Mouse (Mus musculus) embryonic facial prominence, embryonic 15.5 days (tissue): ENCODE data around the gene Macf1. TPM values are rescaled to one million over a fixed set of nuclear protein-coding genes. Genes with fewer than 3 reads are reported as not detected.
A peak's percentile ranks its signal among the peaks of the same experiment; 100 is the strongest.

Experiments used
- ATAC-seq: fragments of 200-750 bp; cut with Nextera tagmentation; 2 replicates; pipeline ENCODE4 v1.8.0; 2017; ENCODE audit warnings: low read depth, moderate TSS enrichment; ENCODE audit not compliant: insufficient number of reproducible peaks, low FRiP score, low TSS enrichment
- H3K27ac ChIP-seq: fragments of 300-500 bp; sonication (generic); replicated peaks from 2 replicates; pipeline ENCODE4 v1.5.1; 2015; ENCODE audit warnings: mild to moderate bottlenecking, inconsistent platforms
- H3K27me3 ChIP-seq: fragments of 300-500 bp; sonication (generic); 2 replicates; pipeline ENCODE4 v1.6.1; 2015; ENCODE audit warnings: inconsistent platforms
- H3K36me3 ChIP-seq: fragments of 300-500 bp; sonication (generic); 2 replicates; pipeline ENCODE4 v1.6.1; 2015; ENCODE audit warnings: mild to moderate bottlenecking, inconsistent platforms
- H3K4me1 ChIP-seq: fragments of 300-500 bp; sonication (generic); 2 replicates; pipeline ENCODE4 v1.6.1; 2015; ENCODE audit warnings: inconsistent platforms
- H3K4me2 ChIP-seq: fragments of 300-500 bp; sonication (generic); replicated peaks from 2 replicates; pipeline ENCODE4 v1.6.1; 2015; ENCODE audit warnings: mild to moderate bottlenecking, inconsistent platforms
- H3K4me3 ChIP-seq: fragments of 300-500 bp; sonication (generic); replicated peaks from 2 replicates; pipeline ENCODE4 v1.5.1; 2015; ENCODE audit warnings: mild to moderate bottlenecking, inconsistent platforms
- H3K9ac ChIP-seq: fragments of 300-500 bp; sonication (generic); 2 replicates; pipeline ENCODE4 v1.6.1; 2015; ENCODE audit warnings: inconsistent platforms
- H3K9me3 ChIP-seq: fragments of 300-500 bp; sonication (generic); replicated peaks from 2 replicates; pipeline ENCODE4 v1.6.1; 2016; ENCODE audit warnings: inconsistent platforms
- WGBS: fragments of 180-500 bp; shearing (Covaris S2); methylation state at CpG from one replicate; pipeline ENCODE4 v1.1.7; 2015; 5-methylcytosine and 5-hydroxymethylcytosine counted together
- polyA plus RNA-seq: library from polyadenylated mRNA; unstranded; fragments of >200 nt; fragmentation: Nextera tagmentation; extraction: Ambion mirVana; gene quantifications from 2 replicates; pipeline ENCODE4 v1.2.1, GENCODE M21; 2015

The Macf1 gene
- polyA plus RNA-seq, 1 experiment from 2014 or later: 42.5 TPM

- Histone ChIP-seq H3K9me3 (no peaks in the 10 kb centered on the region), H3K27ac (no peak overlapping the region), H3K36me3 (peaks cover 39% of the 10 kb centered on the region), H3K4me2 (no peak overlapping the region), H3K4me3 (no peak overlapping the region), H3K4me1 (no peaks in the 10 kb centered on the region), H3K27me3 (no peaks in the 10 kb centered on the region), H3K9ac (no peak overlapping the region)
- ATAC-seq: no peak
- 48% methylated on average over 5 of the region's 5 CpGs for WGBS
Observed at GRCm38 (mm10) chr4:123438414-123438813, 245.7 kb downstream of the Macf1 start.

DNA sequence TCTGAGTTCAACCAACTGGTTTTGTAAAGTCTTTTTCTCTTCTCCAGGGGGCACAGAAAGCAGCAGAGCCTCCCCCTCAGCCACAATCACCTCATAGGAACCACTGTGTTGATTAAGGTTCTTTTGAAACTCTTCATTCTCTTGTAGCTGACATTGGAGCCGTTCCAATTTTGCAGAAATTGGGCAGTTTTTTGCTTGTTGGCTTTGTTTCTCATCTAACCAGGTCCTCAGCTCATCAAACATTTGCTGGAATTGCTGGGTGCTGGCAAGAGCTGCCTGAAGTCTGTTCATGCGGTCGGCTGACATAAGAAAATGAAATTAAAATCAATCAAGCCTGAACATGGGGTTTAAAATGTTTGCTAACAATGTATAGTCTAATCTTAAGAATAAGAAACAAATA lies 251.0 kb downstream of the Macf1 start:
- no peak overlapping the region for H3K4me2 ChIP-seq
- no peak overlapping the region for H3K9ac ChIP-seq
- WGBS: 85% methylated on average over 3 of the region's 3 CpGs
- no peaks in the 10 kb centered on the region for H3K27me3 ChIP-seq
- H3K4me3 ChIP-seq: no peak overlapping the region
- no peak overlapping the region for H3K27ac ChIP-seq
- ATAC-seq: no peak
- H3K36me3 ChIP-seq: peaks cover 45% of the 10 kb centered on the region
- H3K9me3 ChIP-seq: no peaks in the 10 kb centered on the region
- no peaks in the 10 kb centered on the region for H3K4me1 ChIP-seq

- Histone ChIP-seq H3K27ac (no peak overlapping the region), H3K36me3 (peaks cover 48% of the 10 kb centered on the region)
- no peak for ATAC-seq
Observed at GRCm38 (mm10) chr4:123431936-123432335, 252.2 kb downstream of the Macf1 start.

GRCm38 (mm10) chr4:123427900-123428684 lies 256.1 kb downstream of the Macf1 start:
- WGBS: 88% methylated on average over 5 of the region's 5 CpGs
- ATAC-seq: no peak

More at GRCm38 (mm10) chr4:123431936-123432335, 252.2 kb downstream of the Macf1 start:
- peaks cover 4% of the 10 kb centered on the region; the same call in 1 of the 2 replicates for H3K4me1 ChIP-seq
- no peaks in the 10 kb centered on the region for H3K9me3 ChIP-seq
- H3K27me3 ChIP-seq: no peaks in the 10 kb centered on the region
- H3K4me2 ChIP-seq: no peak overlapping the region
- H3K9ac ChIP-seq: no peak overlapping the region
- WGBS: 78% methylated on average over 12 of the region's 12 CpGs
- H3K4me3 ChIP-seq: no peak overlapping the region

GRCm38 (mm10) chr4:123427271-123427899 lies 256.8 kb downstream of the Macf1 start:
- no peaks in the 10 kb centered on the region for H3K9me3 ChIP-seq

More at GRCm38 (mm10) chr4:123427900-123428684, 256.1 kb downstream of the Macf1 start:
- Histone ChIP-seq H3K9me3 (no peaks in the 10 kb centered on the region), H3K4me2 (no peak overlapping the region), H3K36me3 (peaks cover 29% of the 10 kb centered on the region), H3K4me3 (no peak overlapping the region), H3K9ac (no peak overlapping the region), H3K27me3 (no peaks in the 10 kb centered on the region), H3K4me1 (peaks cover 13% of the 10 kb centered on the region), H3K27ac (0 out of 2 replicates have a peak overlapping the region, but pooled peaks have one; percentile 22)

DNA sequence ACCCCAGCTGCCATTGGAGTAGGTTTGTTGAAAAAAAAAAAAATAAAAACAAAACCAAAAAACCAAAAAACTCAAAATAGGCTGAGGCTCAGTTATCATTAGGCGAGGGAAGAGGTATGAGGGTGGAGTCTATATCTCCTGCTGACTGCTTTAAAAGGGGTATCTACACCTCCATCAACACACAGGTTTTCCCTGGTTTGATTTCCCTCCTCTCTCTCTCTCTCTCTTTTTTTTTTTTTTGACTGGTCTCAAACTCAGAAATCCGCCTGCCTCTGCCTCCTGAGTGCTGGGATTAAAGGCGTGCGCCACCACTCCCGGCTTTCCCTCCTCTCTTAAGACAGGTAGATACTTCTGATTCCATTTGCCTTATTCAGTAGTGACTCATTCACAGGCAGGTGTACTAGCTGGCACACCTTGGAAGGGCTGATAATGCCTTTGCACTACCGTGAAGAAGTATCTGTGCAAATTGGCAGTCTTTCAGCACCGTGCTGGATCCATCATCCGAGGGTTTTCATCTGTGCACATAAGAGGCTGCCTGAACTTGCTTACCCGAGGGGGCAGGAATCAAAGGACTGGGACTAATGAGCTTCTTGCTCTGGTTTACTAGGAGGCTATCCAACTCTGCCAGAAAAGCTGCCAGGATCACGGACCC lies 257.6 kb downstream of the Macf1 start:
- Histone ChIP-seq H3K9me3 (no peaks in the 10 kb centered on the region), H3K4me2 (no peak overlapping the region), H3K27me3 (no peaks in the 10 kb centered on the region), H3K36me3 (peaks cover 16% of the 10 kb centered on the region; the same call in 1 of the 2 replicates), H3K4me1 (peaks cover 13% of the 10 kb centered on the region), H3K27ac (no peak overlapping the region), H3K9ac (no peak overlapping the region), H3K4me3 (no peak overlapping the region)
- WGBS: 77% methylated on average over 10 of the region's 10 CpGs
- no peak for ATAC-seq

More at GRCm38 (mm10) chr4:123427271-123427899, 256.8 kb downstream of the Macf1 start:
- H3K4me3 ChIP-seq: no peak overlapping the region
- H3K4me1 ChIP-seq: peaks cover 13% of the 10 kb centered on the region
- H3K27me3 ChIP-seq: no peaks in the 10 kb centered on the region
- peaks cover 22% of the 10 kb centered on the region for H3K36me3 ChIP-seq
- H3K4me2 ChIP-seq: no peak overlapping the region
- 0 out of 2 replicates have a peak overlapping the region, but pooled peaks have one; percentile 22 for H3K27ac ChIP-seq
- ATAC-seq: no peak
- H3K9ac ChIP-seq: no peak overlapping the region
- WGBS: 73% methylated on average over 9 of the region's 9 CpGs

DNA sequence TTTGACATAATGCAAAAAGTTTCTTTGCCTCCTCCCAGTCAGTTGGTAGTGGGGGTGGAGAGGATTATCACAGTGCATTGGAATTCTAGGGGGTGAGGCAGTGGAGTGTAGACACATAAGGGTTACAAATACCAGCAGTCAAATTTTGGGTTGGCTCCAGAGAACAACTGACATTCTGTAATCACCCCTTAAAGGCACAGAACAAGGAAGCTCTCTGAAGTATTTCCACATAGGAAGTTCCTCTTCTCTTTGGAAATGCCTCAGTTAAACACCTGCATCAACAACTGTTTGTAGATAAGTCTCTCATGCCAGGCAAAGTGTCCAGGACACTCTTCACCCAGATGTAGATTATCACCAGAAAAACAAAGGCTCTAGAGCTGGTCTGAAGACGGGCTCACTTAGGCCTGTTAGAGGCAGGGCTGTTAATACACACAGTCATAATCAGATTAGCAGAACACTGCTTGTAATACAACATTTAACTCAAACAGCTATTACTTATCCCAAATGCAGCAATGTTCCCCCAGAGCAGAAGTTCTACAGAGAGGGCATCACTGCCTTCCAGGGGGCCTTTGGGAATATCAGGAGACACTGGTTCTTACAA lies 258.4 kb downstream of the Macf1 start:
- Histone ChIP-seq H3K4me3 (no peak overlapping the region), H3K4me2 (no peak overlapping the region), H3K36me3 (peaks cover 10% of the 10 kb centered on the region; the same call in 1 of the 2 replicates), H3K9me3 (no peaks in the 10 kb centered on the region), H3K4me1 (peaks cover 13% of the 10 kb centered on the region), H3K27ac (0 out of 2 replicates have a peak overlapping the region, but pooled peaks have one; percentile 41), H3K9ac (no peak overlapping the region), H3K27me3 (no peaks in the 10 kb centered on the region)
- WGBS: 73% methylated on average over 1 of the region's 1 CpGs
- ATAC-seq: no peak

GRCm38 (mm10) chr4:123424050-123424449 lies 260.1 kb downstream of the Macf1 start:
- peaks cover 13% of the 10 kb centered on the region for H3K4me1 ChIP-seq
- H3K36me3 ChIP-seq: 0 out of 2 replicates have a peak, but pooled peaks cover 3% of the 10 kb centered on the region
- 90% methylated on average over 2 of the region's 2 CpGs for WGBS
- ATAC-seq: no peak
- H3K4me2 ChIP-seq: no peak overlapping the region
- no peak overlapping the region for H3K27ac ChIP-seq
- no peaks in the 10 kb centered on the region for H3K9me3 ChIP-seq
- no peak overlapping the region for H3K9ac ChIP-seq
- H3K4me3 ChIP-seq: no peak overlapping the region
- no peaks in the 10 kb centered on the region for H3K27me3 ChIP-seq

- 29% methylated on average over 6 of the region's 6 CpGs for WGBS
- Histone ChIP-seq H3K4me1 (peaks cover 13% of the 10 kb centered on the region), H3K4me2 (no peak overlapping the region)
Observed at GRCm38 (mm10) chr4:123422828-123423227, 261.3 kb downstream of the Macf1 start.

DNA sequence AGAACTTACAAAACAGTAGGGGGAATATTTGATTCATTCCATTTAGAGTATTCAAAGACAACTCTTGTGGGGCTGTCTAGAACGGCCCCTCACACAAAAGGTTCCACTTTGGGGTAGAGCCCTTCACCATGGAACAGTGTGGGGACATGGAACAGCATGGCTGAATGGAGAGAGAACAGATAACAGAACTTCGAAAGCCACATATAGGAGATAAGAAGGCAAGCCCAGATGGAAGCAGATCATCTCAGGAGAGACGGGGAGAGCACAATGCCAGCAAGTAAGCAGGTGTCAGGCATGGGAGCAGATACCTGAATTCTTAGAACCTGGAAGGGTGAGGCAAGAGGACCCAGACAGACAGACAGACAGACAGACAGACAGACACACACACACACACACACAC lies 266.1 kb downstream of the Macf1 start:
- Histone ChIP-seq H3K36me3 (no peaks in the 10 kb centered on the region), H3K27me3 (no peaks in the 10 kb centered on the region), H3K4me2 (no peak overlapping the region), H3K4me1 (peaks cover 4% of the 10 kb centered on the region; the same call in 1 of the 2 replicates), H3K9me3 (no peaks in the 10 kb centered on the region), H3K27ac (no peak overlapping the region), H3K4me3 (no peak overlapping the region), H3K9ac (no peak overlapping the region)
- ATAC-seq: no peak
- WGBS: 96% methylated on average over 3 of the region's 3 CpGs

More at GRCm38 (mm10) chr4:123422828-123423227, 261.3 kb downstream of the Macf1 start:
- Histone ChIP-seq H3K27ac (no peak overlapping the region), H3K9ac (no peak overlapping the region), H3K36me3 (0 out of 2 replicates have a peak, but pooled peaks cover 3% of the 10 kb centered on the region), H3K9me3 (no peaks in the 10 kb centered on the region), H3K27me3 (no peaks in the 10 kb centered on the region), H3K4me3 (no peak overlapping the region)
- no peak for ATAC-seq

- Histone ChIP-seq H3K27me3 (no peaks in the 10 kb centered on the region), H3K27ac (no peak overlapping the region), H3K4me2 (no peak overlapping the region), H3K4me1 (peaks cover 9% of the 10 kb centered on the region), H3K4me3 (no peak overlapping the region), H3K9me3 (no peaks in the 10 kb centered on the region), H3K36me3 (no peaks in the 10 kb centered on the region), H3K9ac (no peak overlapping the region)
- no peak for ATAC-seq
- WGBS: 68% methylated on average over 1 of the region's 3 CpGs
Observed at GRCm38 (mm10) chr4:123417478-123417877, 266.7 kb downstream of the Macf1 start.
